Mouse (Mus musculus) neural tube, embryonic 11.5 days (tissue): ENCODE measurements around the gene Pla2g2e. TPM values are rescaled to one million over a fixed set of nuclear protein-coding genes. Genes with fewer than 3 reads are reported as not detected.
A peak's percentile ranks its signal among the peaks of the same experiment; 100 is the strongest.
"Not testable (repeated sequence)": the region's sequence is repeated elsewhere in the genome, so short reads cannot be mapped to it uniquely, and the experiment has no call there.

Source experiments
- ATAC-seq: fragments of 200-750 bp; cut with Nextera tagmentation; 2 replicates; pipeline ENCODE4 v1.8.0; 2017; ENCODE audit warnings: moderate number of reproducible peaks, mild to moderate bottlenecking, moderate TSS enrichment, moderate library complexity; ENCODE audit not compliant: insufficient read depth, low FRiP score, low TSS enrichment
- DNase-seq: peaks from one replicate; pipeline ENCODE4 v3.0.0-alpha.2; 2015; ENCODE audit warnings: low spot score
- H3K27ac ChIP-seq: fragments of 300-500 bp; sonication (generic); 2 replicates; pipeline ENCODE4 v1.5.1; 2014; ENCODE audit warnings: low read depth, mild to moderate bottlenecking, low read length
- H3K27me3 ChIP-seq: fragments of 300-500 bp; sonication (generic); 2 replicates; pipeline ENCODE4 v1.6.1; 2014; ENCODE audit warnings: mild to moderate bottlenecking, low read length, mixed read lengths; ENCODE audit not compliant: control insufficient read depth, insufficient read depth
- H3K36me3 ChIP-seq: fragments of 300-500 bp; sonication (generic); 2 replicates; pipeline ENCODE4 v1.6.1; 2014; ENCODE audit warnings: mild to moderate bottlenecking, low read length, moderate library complexity, mixed read lengths; ENCODE audit not compliant: control insufficient read depth, insufficient read depth
- H3K4me1 ChIP-seq: fragments of 300-500 bp; sonication (generic); 2 replicates; pipeline ENCODE4 v1.6.1; 2014; ENCODE audit warnings: low read length, mixed read lengths; ENCODE audit not compliant: control insufficient read depth, insufficient read depth
- H3K4me2 ChIP-seq: fragments of 300-500 bp; sonication (generic); 2 replicates; pipeline ENCODE4 v1.6.1; 2014; ENCODE audit warnings: low read depth, mild to moderate bottlenecking, moderate library complexity
- H3K4me3 ChIP-seq: fragments of 300-500 bp; sonication (generic); 2 replicates; pipeline ENCODE4 v1.5.1; 2014; ENCODE audit warnings: low read depth, low read length
- H3K9ac ChIP-seq: fragments of 300-500 bp; sonication (generic); 2 replicates; pipeline ENCODE4 v1.6.1; 2014; ENCODE audit warnings: mild to moderate bottlenecking, low read length
- H3K9me3 ChIP-seq: fragments of 300-500 bp; sonication (generic); 2 replicates; pipeline ENCODE4 v1.6.1; 2016; ENCODE audit warnings: low read length; ENCODE audit not compliant: control insufficient read depth
- WGBS: fragments of 180-500 bp; shearing (Covaris S2); extraction: QIAGEN DNeasy Blood & Tissue Kit; methylation state at CpG from one replicate; pipeline ENCODE4 v1.1.7; 2014; 5-methylcytosine and 5-hydroxymethylcytosine counted together
- polyA plus RNA-seq: library from polyadenylated mRNA; unstranded; fragments of >200 nt; fragmentation: Nextera tagmentation; extraction: Ambion mirVana; gene quantifications from 2 replicates; pipeline ENCODE4 v1.2.1, GENCODE M21; 2014

The Pla2g2e gene
- polyA plus RNA-seq, 1 experiment from 2014 or later: not detected

GRCm38 (mm10) chr4:138875275-138875674, 2.5 kb upstream of the Pla2g2e start:
- WGBS: 92% methylated on average over 2 of the region's 2 CpGs
- ATAC-seq, H3K9me3 ChIP-seq, H3K36me3 ChIP-seq, H3K4me2 ChIP-seq, H3K27me3 ChIP-seq, H3K9ac ChIP-seq, DNase-seq, H3K4me3 ChIP-seq, H3K27ac ChIP-seq, H3K4me1 ChIP-seq: not testable (repeated sequence)

- H3K4me3 ChIP-seq: no peak overlapping the region
- H3K36me3 ChIP-seq: no peaks in the 10 kb centered on the region
- WGBS: 95% methylated on average over 2 of the region's 2 CpGs
- H3K9ac ChIP-seq: no peak overlapping the region
- H3K27me3 ChIP-seq: no peaks in the 10 kb centered on the region
- ATAC-seq (no peak), DNase-seq (no peak)
- no peaks in the 10 kb centered on the region for H3K4me1 ChIP-seq
- H3K27ac ChIP-seq: no peak overlapping the region
- no peaks in the 10 kb centered on the region for H3K9me3 ChIP-seq
- H3K4me2 ChIP-seq: no peak overlapping the region
Observed at GRCm38 (mm10) chr4:138875986-138876385, 1.8 kb upstream of the Pla2g2e start.

GRCm38 (mm10) chr4:138878783-138879182, 1.0 kb downstream of the Pla2g2e start:
- no peak overlapping the region for H3K9ac ChIP-seq
- H3K4me1 ChIP-seq: 0 out of 2 replicates have a peak, but pooled peaks cover 6% of the 10 kb centered on the region
- no peak overlapping the region for H3K4me3 ChIP-seq
- no peaks in the 10 kb centered on the region for H3K27me3 ChIP-seq
- DNase-seq: no peak
- H3K36me3 ChIP-seq: no peaks in the 10 kb centered on the region
- H3K4me2 ChIP-seq: no peak overlapping the region
- no peaks in the 10 kb centered on the region for H3K9me3 ChIP-seq
- WGBS: 53% methylated on average over 8 of the region's 8 CpGs
- no peak overlapping the region for H3K27ac ChIP-seq
- no peak for ATAC-seq

GRCm38 (mm10) chr4:138879808-138880207, 2.1 kb downstream of the Pla2g2e start:
- H3K36me3 ChIP-seq: no peaks in the 10 kb centered on the region
- ATAC-seq (no peak), DNase-seq (no peak)
- H3K4me3 ChIP-seq: no peak overlapping the region
- no peak overlapping the region for H3K4me2 ChIP-seq
- no peaks in the 10 kb centered on the region for H3K27me3 ChIP-seq
- H3K27ac ChIP-seq: no peak overlapping the region
- H3K9me3 ChIP-seq: no peaks in the 10 kb centered on the region
- 81% methylated on average over 11 of the region's 11 CpGs for WGBS
- 0 out of 2 replicates have a peak, but pooled peaks cover 6% of the 10 kb centered on the region for H3K4me1 ChIP-seq
- H3K9ac ChIP-seq: no peak overlapping the region

- Histone ChIP-seq H3K36me3 (no peaks in the 10 kb centered on the region), H3K9ac (no peak overlapping the region), H3K4me3 (no peak overlapping the region), H3K4me1 (0 out of 2 replicates have a peak, but pooled peaks cover 6% of the 10 kb centered on the region), H3K27me3 (no peaks in the 10 kb centered on the region), H3K4me2 (no peak overlapping the region), H3K9me3 (no peaks in the 10 kb centered on the region), H3K27ac (no peak overlapping the region)
- no peak for ATAC-seq
- no peak for DNase-seq
- 80% methylated on average over 7 of the region's 7 CpGs for WGBS
Observed at GRCm38 (mm10) chr4:138880811-138881584, 3.3 kb downstream of the Pla2g2e start.

GRCm38 (mm10) chr4:138882179-138882578, 4.4 kb downstream of the Pla2g2e start:
- Histone ChIP-seq H3K36me3 (no peaks in the 10 kb centered on the region), H3K27me3 (no peaks in the 10 kb centered on the region), H3K9me3 (no peaks in the 10 kb centered on the region), H3K4me1 (0 out of 2 replicates have a peak, but pooled peaks cover 6% of the 10 kb centered on the region), H3K9ac (no peak overlapping the region), H3K4me3 (no peak overlapping the region), H3K27ac (no peak overlapping the region), H3K4me2 (peak overlapping the region; percentile 21; the same call in 1 of the 2 replicates)
- no peak for DNase-seq
- 7% methylated on average over 16 of the region's 16 CpGs for WGBS
- ATAC-seq: no peak

- H3K36me3 ChIP-seq: no peaks in the 10 kb centered on the region
- DNase-seq (peak; percentile 83), ATAC-seq (no peak)
- H3K9me3 ChIP-seq: no peaks in the 10 kb centered on the region
- 0 out of 2 replicates have a peak, but pooled peaks cover 6% of the 10 kb centered on the region for H3K4me1 ChIP-seq
- H3K4me3 ChIP-seq: no peak overlapping the region
- no peaks in the 10 kb centered on the region for H3K27me3 ChIP-seq
- no peak overlapping the region for H3K9ac ChIP-seq
- H3K4me2 ChIP-seq: no peak overlapping the region
- WGBS: 14% methylated on average over 6 of the region's 6 CpGs
- no peak overlapping the region for H3K27ac ChIP-seq
Observed at GRCm38 (mm10) chr4:138884261-138884660, 6.5 kb downstream of the Pla2g2e start.

GRCm38 (mm10) chr4:138889165-138889564, 11.4 kb downstream of the Pla2g2e start:
- H3K4me2 ChIP-seq: no peak overlapping the region
- no peaks in the 10 kb centered on the region for H3K9me3 ChIP-seq
- H3K27me3 ChIP-seq: no peaks in the 10 kb centered on the region
- 70% methylated on average over 7 of the region's 7 CpGs for WGBS
- H3K9ac ChIP-seq: no peak overlapping the region
- H3K4me1 ChIP-seq: no peaks in the 10 kb centered on the region
- H3K36me3 ChIP-seq: no peaks in the 10 kb centered on the region
- no peak for DNase-seq
- H3K27ac ChIP-seq: no peak overlapping the region
- no peak overlapping the region for H3K4me3 ChIP-seq
- ATAC-seq: no peak

GRCm38 (mm10) chr4:138889635-138890034, 11.9 kb downstream of the Pla2g2e start:
- no peak overlapping the region for H3K9ac ChIP-seq
- H3K36me3 ChIP-seq: no peaks in the 10 kb centered on the region
- 80% methylated on average over 8 of the region's 8 CpGs for WGBS

More at GRCm38 (mm10) chr4:138889635-138890034, 11.9 kb downstream of the Pla2g2e start:
- ATAC-seq (no peak), DNase-seq (no peak)
- H3K27me3 ChIP-seq: no peaks in the 10 kb centered on the region
- no peak overlapping the region for H3K4me3 ChIP-seq
- no peaks in the 10 kb centered on the region for H3K9me3 ChIP-seq
- no peaks in the 10 kb centered on the region for H3K4me1 ChIP-seq
- H3K4me2 ChIP-seq: no peak overlapping the region
- H3K27ac ChIP-seq: no peak overlapping the region
